Mouse (Mus musculus) hematopoietic stem cell, adult 5-6 weeks (primary cell): ENCODE results near the gene Srebf1. TPM values are rescaled to one million over a fixed set of nuclear protein-coding genes. Genes with fewer than 3 reads are reported as not detected.

Experiments used
- total RNA-seq: library from RNA; stranded (forward); fragments of 172-1452, 232-1000 nt; gene quantifications from 2 replicates; pipeline ENCODE4 v1.2.3, GENCODE M21; 2017

Gene Srebf1
- total RNA-seq, 1 experiment from 2014 or later: 63.0 TPM

Other genes with a start within 250 kb of the Srebf1 start
- gene Pemt, start 176.1 kb downstream of the Srebf1 start, total RNA-seq: 2.7 and 16.3 TPM in 2 replicates
- gene Rai1, start 117.6 kb downstream of the Srebf1 start, total RNA-seq: 20.8 and 20.9 TPM in 2 replicates
- 13.0 and 13.5 TPM in 2 replicates for gene Tom1l2, start 130.3 kb upstream of the Srebf1 start, total RNA-seq
- 0.79 and 2.0 TPM in 2 replicates for gene Drc3, start 130.7 kb upstream of the Srebf1 start, total RNA-seq
- gene Gid4, start 194.6 kb upstream of the Srebf1 start, total RNA-seq: 35.3 and 35.6 TPM in 2 replicates
- gene Atpaf2, start 195.9 kb upstream of the Srebf1 start, total RNA-seq: 42.1 and 91.4 TPM in 2 replicates
- gene Drg2, start 232.0 kb upstream of the Srebf1 start, total RNA-seq: 73.9 and 84.2 TPM in 2 replicates
- gene Myo15, start 246.8 kb upstream of the Srebf1 start, total RNA-seq: 0.50 and 0.79 TPM in 2 replicates